Mouse (Mus musculus) kidney, embryonic 16.5 days (tissue): ENCODE data around the gene Zfp511. TPM values are rescaled to one million over a fixed set of nuclear protein-coding genes. Genes with fewer than 3 reads are reported as not detected.

Source experiments
- ATAC-seq: fragments of 200-750 bp; cut with Nextera tagmentation; 2 replicates; pipeline ENCODE4 v1.8.0; 2017; ENCODE audit warnings: moderate TSS enrichment; ENCODE audit not compliant: low FRiP score, low TSS enrichment
- H3K27ac ChIP-seq: fragments of 300-500 bp; sonication (generic); 2 replicates; pipeline ENCODE4 v1.5.1; 2014; ENCODE audit warnings: low read length
- H3K27me3 ChIP-seq: fragments of 300-500 bp; sonication (generic); 2 replicates; pipeline ENCODE4 v1.6.1; 2014; ENCODE audit warnings: low read length, control low read depth, mixed read lengths; ENCODE audit not compliant: insufficient read depth
- H3K36me3 ChIP-seq: fragments of 300-500 bp; sonication (generic); 2 replicates; pipeline ENCODE4 v1.6.1; 2014; ENCODE audit warnings: low read length, control low read depth, mixed read lengths; ENCODE audit not compliant: insufficient read depth
- H3K4me1 ChIP-seq: fragments of 300-500 bp; sonication (generic); 2 replicates; pipeline ENCODE4 v1.6.1; 2014; ENCODE audit warnings: low read length, control low read depth, mixed read lengths; ENCODE audit not compliant: insufficient read depth
- H3K4me2 ChIP-seq: fragments of 300-500 bp; sonication (generic); replicated peaks from 2 replicates; pipeline ENCODE4 v1.6.1; 2014; ENCODE audit warnings: low read depth, low read length
- H3K4me3 ChIP-seq: fragments of 300-500 bp; sonication (generic); 2 replicates; pipeline ENCODE4 v1.5.1; 2014; ENCODE audit warnings: mild to moderate bottlenecking, low read length
- H3K9ac ChIP-seq: fragments of 300-500 bp; sonication (generic); replicated peaks from 2 replicates; pipeline ENCODE4 v1.6.1; 2014; ENCODE audit warnings: low read length
- H3K9me3 ChIP-seq: fragments of 300-500 bp; sonication (generic); 2 replicates; pipeline ENCODE4 v1.6.1; 2016; ENCODE audit warnings: low read length, control low read depth
- WGBS: fragments of 180-500 bp; shearing (Covaris S2); extraction: QIAGEN DNeasy Blood & Tissue Kit; methylation state at CpG from one replicate; pipeline ENCODE4 v1.1.7; 2014; 5-methylcytosine and 5-hydroxymethylcytosine counted together
- polyA plus RNA-seq: library from polyadenylated mRNA; unstranded; fragments of >200 nt; fragmentation: Nextera tagmentation; extraction: Ambion mirVana; gene quantifications from 2 replicates; pipeline ENCODE4 v1.2.1, GENCODE M21; 2015

Zfp511 gene
- polyA plus RNA-seq, result 38.0 and 40.6 TPM in 2 replicates

- peak within 1 kb of the TSS; percentile 92 for H3K9ac ChIP-seq
- peak; percentile 98 for ATAC-seq
- H3K9me3 ChIP-seq, result no peaks in the 10 kb centered on the region
- peak within 1 kb of the TSS; percentile 90 for H3K4me2 ChIP-seq
- no peaks in the 10 kb centered on the region for H3K27me3 ChIP-seq
- H3K4me1 ChIP-seq, result peaks cover 17% of the 10 kb centered on the region
- 1% methylated on average over 69 of the region's 69 CpGs for WGBS
- peak within 1 kb of the TSS; percentile 94 for H3K4me3 ChIP-seq
- peak within 1 kb of the TSS; percentile 93 for H3K27ac ChIP-seq
- H3K36me3 ChIP-seq, result peaks cover 27% of the 10 kb centered on the region
Observed at GRCm38 (mm10) chr7:140036281-140037170, at the start of gene Zfp511, which contains the start of gene Tubgcp2. Gene Zfp511 (plus strand): TSS chr7:140036391. Gene Tubgcp2 (minus strand): TSS chr7:140036669.

DNA sequence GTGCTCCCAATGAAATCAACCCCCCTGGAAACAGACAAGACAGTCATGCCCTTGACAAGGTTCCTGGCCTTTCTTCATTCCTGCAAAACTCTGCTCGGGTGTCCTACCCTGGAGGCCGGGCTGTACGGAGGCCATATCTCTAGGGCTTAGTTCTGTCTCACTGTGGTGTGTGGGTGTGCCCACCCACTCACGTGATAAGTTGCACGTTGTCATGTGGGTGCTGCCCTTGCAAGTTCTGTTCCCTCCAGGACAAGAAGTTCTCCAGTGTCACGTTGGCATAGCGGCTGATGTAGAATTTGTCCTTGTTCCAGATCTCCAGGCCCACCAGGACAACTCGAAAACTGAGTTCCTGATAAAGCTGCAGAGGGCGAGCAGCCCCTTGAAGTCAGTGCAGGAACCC, 47.9 kb upstream of the Zfp511 start:
- 81% methylated on average over 9 of the region's 9 CpGs for WGBS
- ATAC-seq, result no peak
- peaks cover 6% of the 10 kb centered on the region; the same call in 1 of the 2 replicates for H3K36me3 ChIP-seq
- H3K4me1 ChIP-seq, result no peaks in the 10 kb centered on the region
- H3K4me2 ChIP-seq, result no peak overlapping the region
- no peaks in the 10 kb centered on the region for H3K27me3 ChIP-seq
- no peak overlapping the region for H3K27ac ChIP-seq
- no peaks in the 10 kb centered on the region for H3K9me3 ChIP-seq
- no peak overlapping the region for H3K4me3 ChIP-seq
- H3K9ac ChIP-seq, result no peak overlapping the region

- no peaks in the 10 kb centered on the region for H3K27me3 ChIP-seq
- ATAC-seq, result no peak
- 72% methylated on average over 8 of the region's 8 CpGs for WGBS
- H3K9me3 ChIP-seq, result no peaks in the 10 kb centered on the region
- no peak overlapping the region for H3K4me2 ChIP-seq
- H3K27ac ChIP-seq, result no peak overlapping the region
- H3K36me3 ChIP-seq, result peaks cover under 1% of the 10 kb centered on the region; the same call in 1 of the 2 replicates
- H3K4me3 ChIP-seq, result no peak overlapping the region
- no peak overlapping the region for H3K9ac ChIP-seq
- H3K4me1 ChIP-seq, result no peaks in the 10 kb centered on the region
Observed at GRCm38 (mm10) chr7:139990864-139991394, 45.3 kb upstream of the Zfp511 start.

- Histone ChIP-seq H3K27ac (no peak within 1 kb of the TSS), H3K9ac (no peak within 1 kb of the TSS), H3K4me2 (no peak within 1 kb of the TSS), H3K4me1 (no peaks in the 10 kb centered on the region), H3K27me3 (no peaks in the 10 kb centered on the region), H3K9me3 (no peaks in the 10 kb centered on the region), H3K36me3 (peaks cover 12% of the 10 kb centered on the region), H3K4me3 (no peak within 1 kb of the TSS)
- WGBS, result 28% methylated on average over 7 of the region's 7 CpGs
- ATAC-seq, result peak; percentile 68; the same call in 1 of the 2 replicates
Observed at GRCm38 (mm10) chr7:139992406-139992805, 43.8 kb upstream of the Zfp511 start, which contains the start of gene Adam8. Gene Adam8 (minus strand): TSS chr7:139992562.

GRCm38 (mm10) chr7:139993532-139993931, 42.7 kb upstream of the Zfp511 start:
- ATAC-seq, result no peak
- H3K4me1 ChIP-seq, result no peaks in the 10 kb centered on the region
- peaks cover 23% of the 10 kb centered on the region for H3K36me3 ChIP-seq
- no peaks in the 10 kb centered on the region for H3K9me3 ChIP-seq
- H3K4me2 ChIP-seq, result no peak overlapping the region
- no peak overlapping the region for H3K27ac ChIP-seq
- WGBS, result 91% methylated on average over 6 of the region's 6 CpGs
- H3K4me3 ChIP-seq, result no peak overlapping the region
- no peaks in the 10 kb centered on the region for H3K27me3 ChIP-seq
- H3K9ac ChIP-seq, result no peak overlapping the region

- 84% methylated on average over 4 of the region's 4 CpGs for WGBS
- H3K27ac ChIP-seq, result no peak overlapping the region
- no peaks in the 10 kb centered on the region for H3K27me3 ChIP-seq
- no peaks in the 10 kb centered on the region for H3K9me3 ChIP-seq
- 0 out of 2 replicates have a peak, but pooled peaks have one; percentile 16 for ATAC-seq
- H3K4me1 ChIP-seq, result no peaks in the 10 kb centered on the region
- H3K4me3 ChIP-seq, result no peak overlapping the region
- no peak overlapping the region for H3K4me2 ChIP-seq
- no peak overlapping the region for H3K9ac ChIP-seq
- peaks cover 30% of the 10 kb centered on the region for H3K36me3 ChIP-seq
Observed at GRCm38 (mm10) chr7:139994202-139994601, 42.0 kb upstream of the Zfp511 start.

DNA sequence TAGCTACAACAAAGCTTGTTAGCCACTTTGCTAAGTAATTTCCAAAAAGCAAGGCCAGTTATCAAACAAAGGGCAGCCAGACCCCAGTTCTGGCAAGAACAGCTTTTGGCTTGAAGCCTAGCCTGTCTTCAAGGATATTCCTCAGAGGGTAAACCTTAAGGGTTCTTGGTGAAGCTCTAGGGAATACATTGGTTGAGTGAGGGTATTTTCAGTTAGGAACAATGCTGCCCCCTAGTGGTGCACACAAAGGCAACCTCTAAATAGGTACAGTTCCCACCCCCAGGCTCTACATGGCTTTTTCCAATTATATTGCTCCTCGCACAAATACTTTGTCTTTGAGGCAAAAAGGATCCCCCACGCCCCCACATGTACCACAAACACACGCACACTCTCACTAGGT, 41.5 kb upstream of the Zfp511 start:
- Histone ChIP-seq H3K4me2 (no peak overlapping the region), H3K27ac (no peak overlapping the region), H3K9ac (no peak overlapping the region), H3K4me3 (no peak overlapping the region), H3K9me3 (no peaks in the 10 kb centered on the region), H3K4me1 (no peaks in the 10 kb centered on the region), H3K36me3 (peaks cover 35% of the 10 kb centered on the region), H3K27me3 (no peaks in the 10 kb centered on the region)
- no peak for ATAC-seq
- 35% methylated on average over 3 of the region's 3 CpGs for WGBS

- Histone ChIP-seq H3K4me2 (no peak overlapping the region), H3K9me3 (no peaks in the 10 kb centered on the region), H3K27ac (no peak overlapping the region), H3K4me3 (no peak overlapping the region), H3K4me1 (no peaks in the 10 kb centered on the region), H3K36me3 (peaks cover 55% of the 10 kb centered on the region), H3K27me3 (no peaks in the 10 kb centered on the region), H3K9ac (no peak overlapping the region)
- WGBS, result 91% methylated on average over 13 of the region's 13 CpGs
- no peak for ATAC-seq
Observed at GRCm38 (mm10) chr7:139998691-139999350, 37.4 kb upstream of the Zfp511 start.

DNA sequence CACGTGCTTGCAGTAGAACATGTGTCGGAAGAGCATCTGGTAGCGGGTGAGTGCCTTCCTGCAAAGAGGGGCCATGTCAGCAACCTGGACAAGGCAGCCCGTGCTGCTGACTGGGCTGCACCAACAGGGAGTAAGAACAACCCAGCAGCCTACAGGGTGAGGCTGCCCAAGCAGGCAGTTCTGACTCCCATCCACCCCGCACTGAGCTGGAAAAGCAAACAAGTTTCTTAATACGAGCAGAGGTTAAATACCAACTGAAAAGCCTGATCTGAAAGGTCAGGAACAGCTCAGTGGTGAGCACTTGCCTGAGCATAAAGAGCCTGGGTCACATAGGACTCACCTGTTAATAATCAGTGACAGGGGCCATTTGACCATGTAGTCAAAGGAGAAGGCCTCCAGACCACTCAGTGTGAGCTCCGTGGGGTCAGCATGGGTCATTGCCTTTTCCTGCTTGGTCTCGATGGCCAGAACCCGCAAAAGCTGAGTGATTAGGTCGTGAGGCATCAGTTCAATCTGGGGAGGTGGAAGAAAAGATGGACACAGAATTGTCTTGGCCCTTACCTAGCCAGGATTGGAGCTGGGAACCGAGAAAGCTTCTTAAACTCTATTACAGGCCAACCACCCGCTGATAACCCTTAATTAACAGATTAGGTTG, 35.0 kb upstream of the Zfp511 start:
- peaks cover 73% of the 10 kb centered on the region for H3K36me3 ChIP-seq
- ATAC-seq, result no peak
- WGBS, result 61% methylated on average over 12 of the region's 12 CpGs

More for the DNA sequence above, 35.0 kb upstream of the Zfp511 start:
- H3K9me3 ChIP-seq, result no peaks in the 10 kb centered on the region
- no peak overlapping the region for H3K27ac ChIP-seq
- no peak overlapping the region for H3K9ac ChIP-seq
- no peak overlapping the region for H3K4me2 ChIP-seq
- no peaks in the 10 kb centered on the region for H3K4me1 ChIP-seq
- no peaks in the 10 kb centered on the region for H3K27me3 ChIP-seq
- H3K4me3 ChIP-seq, result no peak overlapping the region
